Mouse (Mus musculus): ENCODE data around the gene Ccdc186.

DNA sequence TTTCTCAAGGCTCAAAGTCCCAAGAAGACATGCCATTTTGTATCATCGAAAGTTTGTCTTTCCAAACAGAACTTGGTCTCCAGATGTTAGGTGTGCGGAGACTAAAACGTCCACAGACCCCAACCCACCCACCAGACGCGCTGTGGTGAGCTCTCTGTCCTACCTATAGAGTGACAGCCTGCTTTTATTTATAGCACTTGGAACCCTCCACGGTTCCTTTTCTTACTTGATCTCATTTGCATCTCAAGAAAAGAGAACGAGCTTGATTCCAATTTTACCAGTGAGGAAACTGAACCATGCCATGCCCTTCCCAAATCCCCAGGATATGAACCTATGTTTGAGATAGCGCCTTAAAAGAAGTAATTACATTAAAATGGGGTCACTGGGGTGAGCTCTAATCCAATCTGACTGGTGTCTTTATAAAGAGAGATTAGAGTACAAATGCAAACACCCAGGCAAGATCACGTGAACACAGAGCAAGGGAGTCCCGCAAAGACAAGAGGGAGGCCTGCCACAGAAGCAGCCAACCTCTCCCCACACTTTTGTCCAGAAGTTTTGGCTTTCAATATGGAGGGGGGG lies 48.5 kb downstream of the Ccdc186 start:
- TF ChIP-seq EP300 (IDR thresholded peaks at IDR 0.05; ENCODE audit: low read depth) (no peak), CTCF (IDR thresholded peaks at IDR 0.05; ENCODE audit: low read depth) (no peak)

Measured in heart, postnatal 0 days (tissue).